Mouse (Mus musculus): ENCODE data around the gene Hoxa4. TPM values are rescaled to one million over a fixed set of nuclear protein-coding genes. Genes with fewer than 3 reads are reported as not detected.

Gene Hoxa4
- total and polyA plus RNA-seq, 2 experiments from 2014 or later = 0.22 TPM; not detected in 1

DNA sequence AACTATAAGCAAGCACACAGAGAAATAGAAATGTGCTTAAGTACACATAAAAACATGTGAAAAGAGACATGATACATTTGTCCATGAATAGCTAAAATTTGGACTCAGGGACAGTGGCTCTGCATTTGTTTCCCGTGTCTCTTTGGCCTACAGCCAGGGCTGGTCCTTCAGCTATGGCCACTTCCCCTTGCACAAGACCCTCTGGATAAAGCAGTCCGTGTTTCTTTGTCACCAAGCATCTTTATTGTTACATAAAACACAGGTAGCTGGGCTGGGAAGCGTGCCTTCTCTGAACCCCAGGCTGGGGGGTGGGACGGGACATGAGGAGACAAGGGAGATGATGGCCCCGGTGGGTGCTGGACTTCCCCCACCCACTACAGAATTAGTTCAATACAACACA, 22.7 kb upstream of the Hoxa4 start:
- H3K4me1 ChIP-seq (ENCODE audit: insufficient read depth, low read length) = no peaks in the 10 kb centered on the region
- H3K4me3 ChIP-seq (ENCODE audit: low read depth, low read length) = no peak overlapping the region
- no peak overlapping the region for H3K9ac ChIP-seq (replicated peaks; ENCODE audit: low read length, poor library complexity, severe bottlenecking)
- TF ChIP-seq CTCF (IDR thresholded peaks at IDR 0.05) = no peak
- no peak for DNase-seq (ENCODE audit: low spot score)
- ATAC-seq (ENCODE audit: low FRiP score) = no peak
- WGBS = 15% methylated on average over 5 of the region's 5 CpGs
- peaks cover 97% of the 10 kb centered on the region for H3K27me3 ChIP-seq (ENCODE audit: insufficient read depth, low read length)
- no peaks in the 10 kb centered on the region for H3K9me3 ChIP-seq (ENCODE audit: low read length)
- H3K4me2 ChIP-seq (ENCODE audit: low read depth, low read length, poor library complexity, severe bottlenecking) = no peak overlapping the region
- H3K27ac ChIP-seq (ENCODE audit: low read depth, low read length) = no peak overlapping the region
- no peaks in the 10 kb centered on the region for H3K36me3 ChIP-seq (ENCODE audit: insufficient read depth, low read length)

DNA sequence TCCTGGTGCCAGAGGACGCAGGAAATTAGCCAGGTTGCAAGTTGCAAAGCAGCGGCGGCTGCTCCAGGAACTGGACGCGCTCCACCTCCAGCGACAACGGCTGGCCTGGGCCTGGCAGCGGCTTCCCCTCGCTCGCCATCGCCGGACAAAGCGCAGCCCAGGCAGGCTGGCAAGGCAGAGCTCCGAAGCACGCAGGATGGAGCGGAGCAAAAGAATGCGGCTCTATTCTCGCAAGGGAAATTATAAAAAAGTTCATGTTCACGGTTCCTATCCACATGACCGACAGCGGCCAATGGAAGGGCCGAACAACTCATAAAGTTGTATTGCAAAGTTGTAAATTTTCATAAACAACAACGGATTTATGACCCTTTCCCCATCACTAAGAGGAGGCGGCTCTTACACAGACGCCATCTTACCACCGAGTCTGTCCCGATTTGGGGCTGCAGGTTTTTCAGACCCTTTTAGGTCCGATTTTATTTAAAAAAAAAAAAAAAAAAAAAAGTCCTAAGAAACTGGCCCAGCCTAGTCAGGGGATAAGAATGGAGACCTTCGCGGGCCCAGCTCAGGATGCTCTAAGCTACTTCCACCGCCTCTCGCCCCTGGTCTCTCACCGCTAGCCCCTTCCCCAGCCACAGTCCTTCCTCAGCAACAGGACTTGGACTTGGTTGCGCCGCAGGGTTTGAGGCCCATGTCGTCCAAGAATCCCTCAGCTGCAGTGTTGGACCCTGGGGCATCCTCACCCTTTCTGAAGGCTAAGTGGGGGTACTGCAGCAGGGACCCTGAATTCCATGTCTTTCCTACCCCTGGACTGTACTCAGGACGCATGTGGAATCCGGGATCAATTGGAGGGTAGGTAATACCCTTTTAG, 21.8 kb upstream of the Hoxa4 start, which contains the start of the genes Hoxa3 and Gm28308:
Gene Hoxa3, minus strand, starts transcription at position 218 of the 868 bp plus-strand sequence.
Gene Gm28308, minus strand, starts transcription at position 221 of the 868 bp plus-strand sequence.
- Histone ChIP-seq H3K9ac (replicated peaks; ENCODE audit: low read length, poor library complexity, severe bottlenecking) (no peak within 1 kb of the TSS), H3K27ac (ENCODE audit: low read depth, low read length) (no peak within 1 kb of the TSS), H3K36me3 (ENCODE audit: insufficient read depth, low read length) (no peaks in the 10 kb centered on the region), H3K27me3 (ENCODE audit: insufficient read depth, low read length) (peaks cover 97% of the 10 kb centered on the region), H3K4me1 (ENCODE audit: insufficient read depth, low read length) (no peaks in the 10 kb centered on the region), H3K4me2 (ENCODE audit: low read depth, low read length, poor library complexity, severe bottlenecking) (no peak within 1 kb of the TSS), H3K9me3 (ENCODE audit: low read length) (no peaks in the 10 kb centered on the region), H3K4me3 (ENCODE audit: low read depth, low read length) (no peak within 1 kb of the TSS)
- no peak for ATAC-seq (ENCODE audit: low FRiP score)
- DNase-seq (ENCODE audit: low spot score) = no peak
- TF ChIP-seq CTCF (IDR thresholded peaks at IDR 0.05) = no peak
- WGBS = 3% methylated on average over 38 of the region's 38 CpGs

DNA sequence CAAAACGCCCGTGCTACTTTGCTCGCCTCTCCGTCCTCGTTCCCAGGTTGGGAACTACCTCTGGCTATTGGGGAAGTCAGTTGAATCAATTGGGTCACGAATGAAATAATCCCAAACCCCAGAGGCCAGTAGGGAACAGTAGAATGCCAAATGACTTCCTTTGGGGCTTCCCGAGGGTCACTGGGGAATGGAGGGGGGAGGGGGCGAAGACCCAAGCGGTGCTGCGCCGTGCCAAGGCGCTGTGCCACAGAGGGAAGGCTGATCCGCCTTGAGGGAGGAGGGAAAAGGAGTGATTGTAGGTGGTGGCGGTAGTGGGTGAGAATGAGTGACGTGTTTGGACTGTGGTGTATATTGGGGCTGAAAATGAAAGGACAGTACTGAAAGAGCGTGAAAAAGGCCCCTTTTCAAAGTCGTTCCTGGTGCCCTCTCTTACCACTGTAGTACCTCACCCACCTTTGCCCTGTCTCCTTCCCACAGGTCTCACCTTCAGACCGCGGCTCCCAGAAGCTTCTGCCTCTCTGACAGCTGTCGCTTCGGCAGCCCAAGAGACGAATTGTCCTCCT, 21.1 kb upstream of the Hoxa4 start:
- Histone ChIP-seq H3K27me3 (ENCODE audit: insufficient read depth, low read length) (peaks cover 96% of the 10 kb centered on the region), H3K27ac (ENCODE audit: low read depth, low read length) (no peak overlapping the region), H3K4me1 (ENCODE audit: insufficient read depth, low read length) (no peaks in the 10 kb centered on the region), H3K9ac (replicated peaks; ENCODE audit: low read length, poor library complexity, severe bottlenecking) (no peak overlapping the region), H3K36me3 (ENCODE audit: insufficient read depth, low read length) (no peaks in the 10 kb centered on the region), H3K9me3 (ENCODE audit: low read length) (no peaks in the 10 kb centered on the region), H3K4me3 (ENCODE audit: low read depth, low read length) (no peak overlapping the region), H3K4me2 (ENCODE audit: low read depth, low read length, poor library complexity, severe bottlenecking) (no peak overlapping the region)
- ATAC-seq (ENCODE audit: low FRiP score) (no peak), DNase-seq (ENCODE audit: low spot score) (no peak)
- under 1% methylated on average over 22 of the region's 22 CpGs for WGBS
- TF ChIP-seq CTCF (IDR thresholded peaks at IDR 0.05) = no peak

DNA sequence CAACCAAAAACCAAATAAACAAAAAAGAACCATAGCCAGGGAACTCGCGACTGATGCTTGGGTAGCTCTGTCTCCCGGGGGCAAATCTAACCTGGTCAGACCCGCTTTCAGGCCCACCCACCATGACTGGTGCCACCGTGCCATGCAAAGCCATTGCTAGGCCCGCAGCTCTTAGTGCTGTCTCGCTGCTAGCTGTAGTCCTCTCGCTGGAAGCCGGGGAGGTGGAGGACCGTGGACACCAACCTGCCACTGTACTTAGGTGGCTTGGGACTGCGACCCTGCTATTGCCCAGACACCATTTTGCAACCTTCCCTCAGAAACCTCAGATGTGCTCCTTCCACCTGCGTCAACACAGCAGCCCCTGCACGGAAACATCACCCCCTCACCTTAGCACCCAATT, 20.4 kb upstream of the Hoxa4 start:
- H3K4me3 ChIP-seq (ENCODE audit: low read depth, low read length) = no peak overlapping the region
- H3K27ac ChIP-seq (ENCODE audit: low read depth, low read length) = no peak overlapping the region
- H3K36me3 ChIP-seq (ENCODE audit: insufficient read depth, low read length) = no peaks in the 10 kb centered on the region
- H3K4me1 ChIP-seq (ENCODE audit: insufficient read depth, low read length) = no peaks in the 10 kb centered on the region
- peaks cover 96% of the 10 kb centered on the region for H3K27me3 ChIP-seq (ENCODE audit: insufficient read depth, low read length)
- 6% methylated on average over 13 of the region's 13 CpGs for WGBS
- TF ChIP-seq CTCF (IDR thresholded peaks at IDR 0.05) = no peak
- H3K4me2 ChIP-seq (ENCODE audit: low read depth, low read length, poor library complexity, severe bottlenecking) = no peak overlapping the region
- DNase-seq (ENCODE audit: low spot score) (no peak), ATAC-seq (ENCODE audit: low FRiP score) (no peak)
- H3K9me3 ChIP-seq (ENCODE audit: low read length) = no peaks in the 10 kb centered on the region
- no peak overlapping the region for H3K9ac ChIP-seq (replicated peaks; ENCODE audit: low read length, poor library complexity, severe bottlenecking)

DNA sequence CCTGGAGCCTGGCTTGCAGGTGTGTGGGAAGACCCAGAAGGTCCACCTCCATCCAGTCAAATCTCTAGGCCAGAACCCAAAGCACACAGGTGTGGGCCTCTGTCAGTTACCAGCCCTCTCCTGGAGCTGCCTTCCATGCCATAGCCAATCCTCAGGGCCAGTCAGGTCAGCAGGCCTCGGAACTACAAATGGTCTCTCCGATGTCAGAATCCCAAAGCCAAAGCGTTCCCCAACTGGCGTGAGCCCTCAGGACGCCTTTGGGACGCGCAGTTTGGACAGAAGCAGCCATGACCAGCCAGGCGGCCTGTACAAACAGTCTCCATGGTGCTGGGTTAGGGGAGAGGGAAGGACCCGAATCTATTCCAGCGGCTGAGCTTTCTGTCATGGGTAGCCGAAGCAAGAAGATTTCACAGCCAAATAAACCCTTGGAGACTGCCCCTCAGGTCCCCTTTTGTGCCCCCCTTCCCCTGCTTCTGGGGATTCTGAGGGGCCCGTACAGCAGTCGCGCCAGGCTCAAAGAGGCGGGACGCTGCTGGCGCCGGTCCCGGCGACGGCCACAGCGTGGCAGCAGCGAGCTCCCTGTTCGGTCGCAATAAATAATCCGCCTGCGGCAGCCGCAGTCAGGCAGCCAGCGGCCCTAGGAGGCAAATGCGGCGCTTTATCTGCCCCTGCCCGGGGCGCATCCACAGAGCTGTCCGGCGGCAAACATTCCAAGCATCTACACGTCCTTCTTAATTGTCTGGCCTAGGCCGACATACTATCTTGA, 19.8 kb upstream of the Hoxa4 start:
- Histone ChIP-seq H3K4me1 (ENCODE audit: insufficient read depth, low read length) (no peaks in the 10 kb centered on the region), H3K27me3 (ENCODE audit: insufficient read depth, low read length) (peaks cover 96% of the 10 kb centered on the region), H3K36me3 (ENCODE audit: insufficient read depth, low read length) (no peaks in the 10 kb centered on the region), H3K4me2 (ENCODE audit: low read depth, low read length, poor library complexity, severe bottlenecking) (no peak overlapping the region), H3K9ac (replicated peaks; ENCODE audit: low read length, poor library complexity, severe bottlenecking) (no peak overlapping the region), H3K9me3 (ENCODE audit: low read length) (no peaks in the 10 kb centered on the region), H3K4me3 (ENCODE audit: low read depth, low read length) (no peak overlapping the region), H3K27ac (ENCODE audit: low read depth, low read length) (no peak overlapping the region)
- ATAC-seq (ENCODE audit: low FRiP score) (peak; percentile 58; the same call in 1 of the 2 replicates), DNase-seq (ENCODE audit: low spot score) (peak; percentile 86)
- peak; percentile 76 for TF ChIP-seq CTCF (IDR thresholded peaks at IDR 0.05)
- WGBS = under 1% methylated on average over 37 of the region's 37 CpGs

Measured in midbrain, postnatal 0 days (tissue).